Mouse (Mus musculus): Measurements from ENCODE around the gene Atg16l2.

Gene Atg16l2

DNA sequence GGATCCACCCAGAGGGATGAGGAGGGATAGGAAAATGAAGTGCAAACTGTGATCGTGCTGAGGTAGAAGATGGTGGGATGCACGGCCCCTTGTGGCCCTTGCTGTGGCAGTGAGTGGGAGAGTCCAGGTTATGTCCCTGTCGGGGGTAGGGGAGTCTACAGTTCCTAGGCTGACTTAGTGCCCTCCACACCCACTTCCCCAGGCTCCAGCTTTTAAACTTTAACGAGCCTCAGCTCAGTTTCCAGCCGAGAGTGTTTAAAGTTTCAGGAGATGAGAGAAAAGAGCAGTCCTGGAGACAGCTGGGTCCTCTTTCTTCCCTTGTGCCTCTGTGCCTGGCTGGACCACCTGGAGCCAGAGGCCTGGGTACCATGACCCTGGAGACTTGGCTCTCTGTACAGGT is 25.2 kb upstream of the Atg16l2 start:
- Histone ChIP-seq H3K4me3 (replicated peaks; ENCODE audit: low read length) (no peak overlapping the region), H3K4me1 (replicated peaks; ENCODE audit: low read depth, low read length) (peaks cover 18% of the 10 kb centered on the region), H3K36me3 (ENCODE audit: insufficient read depth, low read length) (no peaks in the 10 kb centered on the region), H3K9me3 (ENCODE audit: low read length) (no peaks in the 10 kb centered on the region), H3K27me3 (ENCODE audit: insufficient read depth, low read length) (peaks cover 56% of the 10 kb centered on the region)
- TF ChIP-seq CTCF (conservative IDR thresholded peaks at IDR 0.05; ENCODE audit: low read length) (no peak), NANOG (IDR thresholded peaks at IDR 0.05; ENCODE audit: borderline replicate concordance, low read length) (no peak)

DNA sequence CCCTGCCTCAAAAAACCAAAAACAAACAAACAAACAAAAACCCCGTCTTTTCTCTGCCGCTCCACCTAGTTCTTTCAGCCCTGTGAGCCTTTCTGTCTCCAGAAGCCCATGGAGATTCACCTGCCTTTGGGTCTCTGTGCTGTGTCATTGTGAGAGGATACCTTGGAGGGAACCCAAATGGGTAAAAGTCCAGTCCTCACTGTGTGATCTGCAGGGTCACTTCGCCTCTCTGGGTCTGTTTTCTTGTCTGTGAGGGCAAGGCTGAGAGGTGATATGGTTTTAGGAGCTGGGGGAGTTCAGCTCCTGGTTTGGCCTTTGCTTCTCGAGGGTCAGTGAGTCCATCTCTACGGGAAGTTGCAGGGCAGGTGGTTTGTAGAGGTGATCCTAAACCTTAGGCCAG is 24.0 kb upstream of the Atg16l2 start:
- H3K4me1 ChIP-seq (replicated peaks; ENCODE audit: low read depth, low read length) = peaks cover 27% of the 10 kb centered on the region
- TF ChIP-seq POU5F1 (IDR thresholded peaks at IDR 0.05; ENCODE audit: borderline replicate concordance, low read length) (no peak), NANOG (IDR thresholded peaks at IDR 0.05; ENCODE audit: borderline replicate concordance, low read length) (no peak), CTCF (conservative IDR thresholded peaks at IDR 0.05; ENCODE audit: low read length) (no peak)

DNA sequence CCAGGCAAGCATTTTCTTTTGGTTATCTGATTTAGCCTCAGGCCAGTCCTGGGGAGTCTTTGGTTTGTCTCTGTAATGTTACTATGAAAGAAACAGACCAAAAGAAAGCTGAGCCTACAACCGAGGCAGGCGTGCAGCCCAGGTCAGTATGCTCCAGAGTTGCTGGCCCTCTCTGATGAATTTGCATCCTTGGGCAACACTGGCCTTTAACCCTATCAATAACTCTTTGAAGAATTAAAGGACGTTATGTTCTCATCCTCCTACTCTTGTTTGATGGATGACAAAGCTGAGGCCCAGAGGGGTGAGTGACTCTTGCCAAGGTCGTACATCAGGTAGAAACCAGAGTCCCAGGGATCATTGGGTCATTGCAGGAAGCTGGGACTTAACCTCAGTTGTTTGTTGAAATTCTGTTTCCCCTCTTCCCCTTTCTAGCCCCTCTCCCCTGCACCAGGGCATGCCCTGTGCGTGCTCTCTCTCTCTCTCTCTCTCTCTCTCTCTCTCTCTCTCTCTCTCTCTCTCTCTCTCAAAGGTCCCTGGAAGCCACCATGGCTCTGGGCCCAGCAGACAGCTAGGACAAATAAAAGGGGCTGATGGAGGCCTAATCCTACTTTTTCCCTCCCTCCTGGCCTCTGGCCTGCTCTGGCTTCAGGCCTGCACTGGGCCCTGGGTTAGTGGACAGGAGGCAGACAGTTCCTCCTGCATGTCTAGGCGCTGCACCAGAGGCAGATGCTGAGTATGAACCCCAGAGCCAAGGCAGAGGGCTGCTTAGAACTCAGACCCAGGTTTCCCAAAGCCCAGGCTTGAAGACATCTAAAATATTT is 22.3 kb upstream of the Atg16l2 start:
- TF ChIP-seq POU5F1 (IDR thresholded peaks at IDR 0.05; ENCODE audit: borderline replicate concordance, low read length) (no peak), NANOG (IDR thresholded peaks at IDR 0.05; ENCODE audit: borderline replicate concordance, low read length) (no peak), CTCF (conservative IDR thresholded peaks at IDR 0.05; ENCODE audit: low read length) (no peak)
- Histone ChIP-seq H3K27me3 (ENCODE audit: insufficient read depth, low read length) (peaks cover 66% of the 10 kb centered on the region), H3K4me3 (replicated peaks; ENCODE audit: low read length) (no peak overlapping the region), H3K4me1 (replicated peaks; ENCODE audit: low read depth, low read length) (peaks cover 29% of the 10 kb centered on the region), H3K9me3 (ENCODE audit: low read length) (no peaks in the 10 kb centered on the region), H3K36me3 (ENCODE audit: insufficient read depth, low read length) (no peaks in the 10 kb centered on the region)

More for the DNA sequence above, 24.0 kb upstream of the Atg16l2 start:
- no peaks in the 10 kb centered on the region for H3K9me3 ChIP-seq (ENCODE audit: low read length)
- H3K36me3 ChIP-seq (ENCODE audit: insufficient read depth, low read length) = no peaks in the 10 kb centered on the region
- H3K27me3 ChIP-seq (ENCODE audit: insufficient read depth, low read length) = peaks cover 65% of the 10 kb centered on the region
- no peak overlapping the region for H3K4me3 ChIP-seq (replicated peaks; ENCODE audit: low read length)

DNA sequence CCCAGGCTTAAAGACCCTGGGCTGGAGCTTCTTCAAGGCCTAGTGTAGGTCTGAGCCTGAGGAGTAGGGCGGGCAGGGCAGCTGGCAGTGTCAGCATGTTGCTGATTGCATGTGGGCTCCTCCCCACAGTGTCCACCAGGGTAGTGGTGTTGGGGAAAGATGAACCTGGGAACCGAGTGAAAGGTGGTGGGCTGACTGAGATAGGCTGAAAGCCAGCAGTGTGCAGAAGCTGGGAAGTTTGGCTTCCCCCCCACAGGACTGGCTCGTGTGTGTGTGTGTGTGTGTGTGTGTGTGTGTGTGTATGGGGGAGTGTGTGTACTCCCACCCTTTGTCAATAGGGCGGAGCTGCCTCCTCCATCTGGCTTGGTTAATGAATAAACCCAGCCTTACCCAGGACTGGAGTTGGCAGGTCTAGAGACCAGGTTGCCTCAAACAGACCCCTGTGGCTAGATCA is 21.1 kb upstream of the Atg16l2 start:
- peaks cover 74% of the 10 kb centered on the region for H3K27me3 ChIP-seq (ENCODE audit: insufficient read depth, low read length)
- no peak for TF ChIP-seq CTCF (conservative IDR thresholded peaks at IDR 0.05; ENCODE audit: low read length)
- TF ChIP-seq POU5F1 (IDR thresholded peaks at IDR 0.05; ENCODE audit: borderline replicate concordance, low read length) = no peak
- H3K4me3 ChIP-seq (replicated peaks; ENCODE audit: low read length) = no peak overlapping the region
- no peaks in the 10 kb centered on the region for H3K36me3 ChIP-seq (ENCODE audit: insufficient read depth, low read length)
- peaks cover 29% of the 10 kb centered on the region for H3K4me1 ChIP-seq (replicated peaks; ENCODE audit: low read depth, low read length)
- H3K9me3 ChIP-seq (ENCODE audit: low read length) = no peaks in the 10 kb centered on the region

DNA sequence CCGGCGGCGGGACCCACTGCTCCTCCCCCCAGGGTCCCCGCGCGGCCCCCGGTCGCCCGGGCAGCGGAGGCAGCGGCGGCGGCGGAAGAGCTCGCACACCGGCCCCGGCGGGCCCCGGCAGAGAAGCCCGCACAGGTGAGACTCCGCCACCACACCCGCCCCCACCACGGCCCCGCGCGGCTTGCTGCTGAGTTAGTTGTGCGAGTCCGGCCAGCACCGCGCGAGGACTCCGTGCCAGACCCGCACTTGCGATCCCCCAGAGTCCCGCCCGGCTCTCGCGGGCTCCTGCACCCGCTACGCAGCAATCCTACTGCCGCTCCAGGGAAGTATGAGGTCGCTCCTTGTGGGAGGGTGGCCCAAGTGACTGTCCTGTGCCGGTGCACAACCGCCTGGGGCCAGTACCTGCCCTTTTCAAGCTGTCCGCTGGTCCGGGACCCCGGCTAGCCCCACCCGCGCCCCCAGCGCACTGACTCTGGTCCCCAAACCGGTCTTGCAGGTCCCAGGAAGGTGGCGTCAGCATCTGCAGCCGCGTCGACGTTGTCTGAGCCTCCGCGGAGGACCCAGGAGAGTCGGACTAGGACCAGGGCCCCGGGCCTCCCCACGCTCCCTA is 19.3 kb upstream of the Atg16l2 start:
- Histone ChIP-seq H3K27me3 (ENCODE audit: insufficient read depth, low read length) (peaks cover 77% of the 10 kb centered on the region), H3K9me3 (ENCODE audit: low read length) (no peaks in the 10 kb centered on the region), H3K4me3 (replicated peaks; ENCODE audit: low read length) (peak overlapping the region; percentile 85), H3K36me3 (ENCODE audit: insufficient read depth, low read length) (no peaks in the 10 kb centered on the region), H3K4me1 (replicated peaks; ENCODE audit: low read depth, low read length) (peaks cover 37% of the 10 kb centered on the region)
- no peak for TF ChIP-seq CTCF (conservative IDR thresholded peaks at IDR 0.05; ENCODE audit: low read length)
- TF ChIP-seq NANOG (IDR thresholded peaks at IDR 0.05; ENCODE audit: borderline replicate concordance, low read length) = no peak
- no peak for TF ChIP-seq POU5F1 (IDR thresholded peaks at IDR 0.05; ENCODE audit: borderline replicate concordance, low read length)

DNA sequence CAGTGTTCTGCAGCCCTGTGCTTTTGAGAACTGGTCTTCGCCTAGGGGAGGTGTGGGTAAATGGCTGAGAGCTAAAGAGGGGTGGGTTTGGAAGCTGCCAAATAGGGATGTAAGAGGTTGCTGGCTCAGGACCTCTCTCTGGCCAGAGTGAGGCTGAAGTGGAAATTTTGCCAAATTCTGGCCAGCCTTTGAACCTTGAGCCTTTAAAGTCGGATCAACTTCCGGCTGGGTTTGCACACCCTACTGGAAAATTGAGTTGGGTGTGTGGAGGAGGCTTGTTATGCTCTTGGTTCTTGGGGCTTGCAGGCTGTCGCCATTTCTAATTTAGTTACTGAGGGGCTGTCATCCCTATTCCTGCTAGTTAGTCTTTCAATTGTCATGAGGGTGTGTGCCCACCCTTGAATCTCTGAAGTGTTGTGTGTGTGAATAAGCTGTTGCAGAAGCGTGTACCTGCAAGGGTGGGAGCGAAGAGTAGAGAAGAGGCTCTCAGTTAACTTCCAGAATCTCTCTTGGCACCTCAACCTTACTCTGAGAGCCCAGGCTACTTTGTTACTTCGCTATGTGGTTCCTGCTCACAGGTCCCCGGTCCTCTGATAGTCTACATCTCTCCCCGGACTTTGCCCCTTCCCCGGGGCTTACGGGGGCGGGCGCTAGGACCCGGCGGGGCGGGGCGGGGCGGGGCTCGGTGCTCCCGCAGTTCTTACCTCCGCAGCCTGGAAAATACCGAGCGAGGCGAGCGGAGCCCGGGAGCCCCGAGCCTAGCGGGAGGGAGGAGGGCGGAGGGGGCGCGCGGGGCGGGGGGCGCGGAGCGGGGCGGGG is 18.6 kb upstream of the Atg16l2 start:
- Histone ChIP-seq H3K9me3 (ENCODE audit: low read length) (no peaks in the 10 kb centered on the region), H3K4me3 (replicated peaks; ENCODE audit: low read length) (peak overlapping the region; percentile 85), H3K27me3 (ENCODE audit: insufficient read depth, low read length) (peaks cover 73% of the 10 kb centered on the region), H3K4me1 (replicated peaks; ENCODE audit: low read depth, low read length) (peaks cover 37% of the 10 kb centered on the region), H3K36me3 (ENCODE audit: insufficient read depth, low read length) (no peaks in the 10 kb centered on the region)
- TF ChIP-seq CTCF (conservative IDR thresholded peaks at IDR 0.05; ENCODE audit: low read length) (no peak), NANOG (IDR thresholded peaks at IDR 0.05; ENCODE audit: borderline replicate concordance, low read length) (no peak), POU5F1 (IDR thresholded peaks at IDR 0.05; ENCODE audit: borderline replicate concordance, low read length) (no peak)

DNA sequence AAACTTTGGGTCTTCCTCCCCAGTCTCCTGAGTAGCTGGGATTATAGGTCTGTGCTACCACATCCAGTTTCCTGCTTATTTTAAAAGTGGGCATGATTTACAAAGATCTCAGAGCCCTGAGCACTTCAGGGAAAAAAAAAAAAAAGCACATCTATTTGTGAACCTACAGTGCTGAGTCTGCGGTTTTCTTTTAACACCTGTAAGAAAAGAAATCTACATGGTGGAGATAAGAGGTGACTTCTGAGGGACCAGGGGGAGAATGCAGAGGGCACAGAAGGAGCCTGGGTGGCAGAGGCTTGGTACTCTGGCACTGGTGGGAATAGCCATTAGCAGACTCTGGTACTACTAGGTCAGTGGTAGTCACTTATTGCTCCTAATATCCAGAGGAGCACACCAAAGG is 17.7 kb upstream of the Atg16l2 start:
- H3K4me1 ChIP-seq (replicated peaks; ENCODE audit: low read depth, low read length) = peaks cover 37% of the 10 kb centered on the region
- TF ChIP-seq POU5F1 (IDR thresholded peaks at IDR 0.05; ENCODE audit: borderline replicate concordance, low read length) = no peak
- no peak for TF ChIP-seq CTCF (conservative IDR thresholded peaks at IDR 0.05; ENCODE audit: low read length)
- TF ChIP-seq NANOG (IDR thresholded peaks at IDR 0.05; ENCODE audit: borderline replicate concordance, low read length) = no peak
- no peaks in the 10 kb centered on the region for H3K36me3 ChIP-seq (ENCODE audit: insufficient read depth, low read length)

DNA sequence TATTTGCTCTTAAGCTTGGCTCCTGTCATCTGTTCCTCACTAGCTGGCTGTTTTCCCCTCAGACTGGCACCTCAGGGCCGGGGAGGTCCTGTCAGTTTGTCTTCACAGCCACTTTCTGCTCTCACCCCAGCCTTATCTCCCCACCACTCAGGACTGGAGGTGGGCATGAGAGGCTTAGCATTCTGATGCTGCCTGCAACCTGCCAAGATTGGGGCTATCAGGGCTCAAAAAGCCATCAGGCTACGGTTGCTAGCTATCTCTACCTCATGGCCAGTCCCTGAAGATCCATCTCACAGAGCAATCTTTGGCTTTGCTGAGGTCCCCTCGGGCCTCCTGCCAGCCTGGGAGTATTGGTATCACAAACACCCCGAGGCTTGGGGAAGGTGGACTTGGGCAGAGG is 16.8 kb upstream of the Atg16l2 start:
- no peak overlapping the region for H3K4me3 ChIP-seq (replicated peaks; ENCODE audit: low read length)

More for the DNA sequence above, 17.7 kb upstream of the Atg16l2 start:
- H3K4me3 ChIP-seq (replicated peaks; ENCODE audit: low read length) = no peak overlapping the region; the same call in 1 of the 2 replicates
- no peaks in the 10 kb centered on the region for H3K9me3 ChIP-seq (ENCODE audit: low read length)
- peaks cover 73% of the 10 kb centered on the region for H3K27me3 ChIP-seq (ENCODE audit: insufficient read depth, low read length)

More for the DNA sequence above, 16.8 kb upstream of the Atg16l2 start:
- H3K4me1 ChIP-seq (replicated peaks; ENCODE audit: low read depth, low read length) = peaks cover 34% of the 10 kb centered on the region
- H3K9me3 ChIP-seq (ENCODE audit: low read length) = no peaks in the 10 kb centered on the region
- no peaks in the 10 kb centered on the region for H3K36me3 ChIP-seq (ENCODE audit: insufficient read depth, low read length)
- H3K27me3 ChIP-seq (ENCODE audit: insufficient read depth, low read length) = peaks cover 64% of the 10 kb centered on the region
- TF ChIP-seq POU5F1 (IDR thresholded peaks at IDR 0.05; ENCODE audit: borderline replicate concordance, low read length) = no peak
- no peak for TF ChIP-seq NANOG (IDR thresholded peaks at IDR 0.05; ENCODE audit: borderline replicate concordance, low read length)
- no peak for TF ChIP-seq CTCF (conservative IDR thresholded peaks at IDR 0.05; ENCODE audit: low read length)
